Mouse (Mus musculus): ENCODE results near the gene Ppp2r2c.

DNA sequence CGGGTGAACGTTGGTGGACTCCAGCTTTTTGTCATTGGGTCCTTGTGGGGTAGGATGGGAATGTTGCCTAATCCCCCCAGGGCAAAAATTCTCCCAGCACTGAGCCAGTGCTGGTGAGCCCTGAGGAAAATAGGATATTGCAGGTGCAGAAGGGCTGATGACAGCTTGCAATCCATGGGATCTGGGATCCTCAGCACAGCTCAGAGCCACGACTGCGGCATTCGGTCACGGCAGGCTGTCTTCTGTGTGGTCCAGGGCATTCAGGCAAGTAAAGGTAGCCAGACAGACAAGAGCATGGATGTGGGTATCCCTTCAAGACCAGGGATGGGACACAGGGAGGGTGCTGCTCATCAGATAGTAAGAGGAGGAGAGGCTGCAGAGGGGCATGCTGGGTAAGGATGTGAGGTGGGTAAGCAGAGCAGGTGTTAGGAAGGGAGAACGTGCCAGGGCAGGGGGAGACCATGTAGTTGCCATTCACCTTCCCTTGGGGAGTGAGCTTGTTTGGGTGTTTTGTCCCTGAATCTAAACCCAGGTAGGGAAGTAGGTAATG lies 1.5 kb upstream of the Ppp2r2c start:
- TF ChIP-seq EP300 (IDR thresholded peaks at IDR 0.05; ENCODE audit: low read depth) (no peak), CTCF (IDR thresholded peaks at IDR 0.05; ENCODE audit: low read depth) (no peak)

All from liver, embryonic 14.5 days (tissue).